ENCODE assay signal across 8 mouse cellular contexts in genomic region chr17:56989467-56990114, GRCm38 (mm10). TPM values are rescaled to one million over a fixed set of nuclear protein-coding genes. Genes with fewer than 3 reads are reported as not detected.
DNase-seq lines count a peak whose midpoint lies in the region; ATAC-seq and TF ChIP-seq lines count a peak whose summit lies in the region.

No protein-coding gene starts in this region.

- TF ChIP-seq CTCF in kidney, adult 2 months (conservative IDR thresholded peaks at IDR 0.05; ENCODE audit: insufficient read depth, insufficient read length, low read depth, low read length) = no peak
- TF ChIP-seq CTCF in midbrain, postnatal 0 days (IDR thresholded peaks at IDR 0.05) = no peak; the same call in 1 of the 2 replicates

- peak overlapping the region; percentile 69 for H3K4me3 ChIP-seq in kidney, adult 2 months (ENCODE audit: insufficient read depth, low read depth, low read length)
- peak overlapping the region; percentile 83 for H3K4me3 ChIP-seq in liver, embryonic 11.5 days (ENCODE audit: low read depth, low read length)
- H3K4me3 ChIP-seq in midbrain, postnatal 0 days (ENCODE audit: low read depth, low read length) = peak overlapping the region; percentile 78

- ATAC-seq in erythroid progenitor cell, adult 5-6 weeks (replicated peaks; ENCODE audit: low FRiP score, poor library complexity, severe bottlenecking) = peak; percentile 75
- ATAC-seq in inflammation-experienced regulatory T-cells, adult 6 months = peak; percentile 72
- peak; percentile 87 for ATAC-seq in liver, embryonic 11.5 days (replicated peaks; ENCODE audit: low FRiP score)
- peak; percentile 90 for ATAC-seq in midbrain, postnatal 0 days (ENCODE audit: low FRiP score)

- H3K4me1 ChIP-seq in kidney, adult 2 months (ENCODE audit: control insufficient read depth, insufficient read depth, low read length) = peaks cover 4% of the 10 kb centered on the region; the same call in 1 of the 2 replicates
- peaks cover 8% of the 10 kb centered on the region for H3K4me1 ChIP-seq in liver, embryonic 11.5 days (replicated peaks; ENCODE audit: control insufficient read depth, insufficient read depth, low read length)
- peaks cover 5% of the 10 kb centered on the region; the same call in 1 of the 2 replicates for H3K4me1 ChIP-seq in midbrain, postnatal 0 days (ENCODE audit: insufficient read depth, low read length)

- H3K9me3 ChIP-seq in liver, embryonic 11.5 days (ENCODE audit: control insufficient read depth, low read length) = no peaks in the 10 kb centered on the region
- no peaks in the 10 kb centered on the region for H3K9me3 ChIP-seq in midbrain, postnatal 0 days (ENCODE audit: low read length)

- no peak for TF ChIP-seq POLR2A in kidney, adult 2 months (IDR thresholded peaks at IDR 0.05; ENCODE audit: low read depth, low read length)

- peak overlapping the region; percentile 49 for H3K27ac ChIP-seq in kidney, adult 2 months (ENCODE audit: insufficient read depth, low read depth, low read length)
- peak overlapping the region; percentile 28; the same call in 1 of the 2 replicates for H3K27ac ChIP-seq in liver, embryonic 11.5 days (ENCODE audit: low read depth, low read length)
- H3K27ac ChIP-seq in midbrain, postnatal 0 days (ENCODE audit: low read depth, low read length) = peak overlapping the region; percentile 85

- no peaks in the 10 kb centered on the region for H3K27me3 ChIP-seq in kidney, adult 2 months (replicated peaks; ENCODE audit: control insufficient read depth, insufficient read depth, low read length)
- H3K27me3 ChIP-seq in liver, embryonic 11.5 days (replicated peaks; ENCODE audit: control insufficient read depth, insufficient read depth, low read length) = no peaks in the 10 kb centered on the region
- no peaks in the 10 kb centered on the region for H3K27me3 ChIP-seq in midbrain, postnatal 0 days (ENCODE audit: insufficient read depth, low read length)

- 2% methylated on average over 25 of the region's 25 CpGs for WGBS in kidney, adult 2 months
- WGBS in liver, embryonic 11.5 days = 2% methylated on average over 25 of the region's 25 CpGs
- 2% methylated on average over 25 of the region's 25 CpGs for WGBS in midbrain, postnatal 0 days

- DNase-seq in kidney, adult 2 months = peak; percentile 90
- DNase-seq in kidney, adult 11 months = no peak
- peak; percentile 77 to 81 for DNase-seq in adrenal gland, postnatal 36 days
- peak; percentile 56 for DNase-seq in liver, embryonic 11.5 days (ENCODE audit: low spot score)
- peak; percentile 95 for DNase-seq in midbrain, postnatal 0 days (ENCODE audit: low spot score)
- DNase-seq in thymus, postnatal 4 days = peak; percentile 48

- no peaks in the 10 kb centered on the region; the same call in 1 of the 2 replicates for H3K36me3 ChIP-seq in kidney, adult 2 months (ENCODE audit: control insufficient read depth, insufficient read depth, low read length)
- peaks cover 26% of the 10 kb centered on the region for H3K36me3 ChIP-seq in liver, embryonic 11.5 days (ENCODE audit: control insufficient read depth, insufficient read depth, low read length)
- peaks cover 22% of the 10 kb centered on the region for H3K36me3 ChIP-seq in midbrain, postnatal 0 days (ENCODE audit: insufficient read depth, low read length)

- H3K9ac ChIP-seq in liver, embryonic 11.5 days (ENCODE audit: low read depth, low read length) = peak overlapping the region; percentile 87
- H3K9ac ChIP-seq in midbrain, postnatal 0 days (replicated peaks; ENCODE audit: low read length, poor library complexity, severe bottlenecking) = peak overlapping the region; percentile 81

- H3K4me2 ChIP-seq in liver, embryonic 11.5 days = peak overlapping the region; percentile 79
- peak overlapping the region; percentile 77 for H3K4me2 ChIP-seq in midbrain, postnatal 0 days (ENCODE audit: low read depth, low read length, poor library complexity, severe bottlenecking)

RNA-seq across cellular contexts. Expression of gene Clpp, which starts 0.5 kb away (rescaled TPM):
- 245 and 276 TPM in 2 replicates for polyA plus RNA-seq in kidney, adult 2 months (2012; rRNA removed)
- total RNA-seq in adrenal gland, postnatal 36 days (2021) = 100 to 1,000 TPM; 110 to 114 TPM
- total RNA-seq in erythroid progenitor cell, adult 5-6 weeks (2015; ENCODE audit: low replicate concordance) = 2.2 and 26.8 TPM in 2 replicates
- 10.8 and 15.7 TPM in 2 replicates for total RNA-seq in erythroid progenitor cell, adult 5-6 weeks (2017; ENCODE audit: low replicate concordance)
- 100 to 1,000 TPM in 2 of 3 experiments, 10 to 100 TPM in 1; 61.9 to 113 (median 112) TPM for polyA plus RNA-seq in inflammation-experienced regulatory T-cells, adult 6 months (2017; shearing (Covaris generic))
- 181 and 183 TPM in 2 replicates for polyA plus RNA-seq in liver, embryonic 11.5 days (2014; fragmentation: Nextera tagmentation; extraction: Ambion mirVana)
- total RNA-seq in midbrain, postnatal 0 days (2014; rRNA removed) = 126 and 139 TPM in 2 replicates
- 158 and 170 TPM in 2 replicates for polyA plus RNA-seq in midbrain, postnatal 0 days (2015; fragmentation: Nextera tagmentation; extraction: Ambion mirVana)

RNA-seq across cellular contexts. Expression of gene Alkbh7, which starts 7.5 kb away (rescaled TPM):
- polyA plus RNA-seq in kidney, adult 2 months (2012; rRNA removed) = 54.4 and 59.2 TPM in 2 replicates
- total RNA-seq in adrenal gland, postnatal 36 days (2021) = 10 to 100 TPM; 50.3 to 83.8 TPM
- not detected in 2 replicates for total RNA-seq in erythroid progenitor cell, adult 5-6 weeks (2015; ENCODE audit: low replicate concordance)
- 6.2 TPM in 1 of 2 replicates, not detected in the other for total RNA-seq in erythroid progenitor cell, adult 5-6 weeks (2017; ENCODE audit: low replicate concordance)
- polyA plus RNA-seq in inflammation-experienced regulatory T-cells, adult 6 months (2017; shearing (Covaris generic)) = 10 to 100 TPM; 20.3 to 29.1 (median 22.2) TPM
- polyA plus RNA-seq in liver, embryonic 11.5 days (2014; fragmentation: Nextera tagmentation; extraction: Ambion mirVana) = 36.3 and 39.9 TPM in 2 replicates
- total RNA-seq in midbrain, postnatal 0 days (2014; rRNA removed) = 44.3 and 64.8 TPM in 2 replicates
- 75.5 and 75.8 TPM in 2 replicates for polyA plus RNA-seq in midbrain, postnatal 0 days (2015; fragmentation: Nextera tagmentation; extraction: Ambion mirVana)

RNA-seq across cellular contexts. Expression of gene Acer1, which starts 7.7 kb away (rescaled TPM):
- polyA plus RNA-seq in kidney, adult 2 months (2012; rRNA removed) = not detected in 2 replicates
- under 1 TPM in 1 of 2 experiments, not detected in 1; 0.23 TPM for total RNA-seq in adrenal gland, postnatal 36 days (2021)
- not detected in 2 replicates for total RNA-seq in erythroid progenitor cell, adult 5-6 weeks (2015; ENCODE audit: low replicate concordance)
- total RNA-seq in erythroid progenitor cell, adult 5-6 weeks (2017; ENCODE audit: low replicate concordance) = not detected in 2 replicates
- not detected for polyA plus RNA-seq in inflammation-experienced regulatory T-cells, adult 6 months (2017; shearing (Covaris generic))
- polyA plus RNA-seq in liver, embryonic 11.5 days (2014; fragmentation: Nextera tagmentation; extraction: Ambion mirVana) = not detected in 2 replicates
- not detected in 2 replicates for total RNA-seq in midbrain, postnatal 0 days (2014; rRNA removed)
- not detected in 2 replicates for polyA plus RNA-seq in midbrain, postnatal 0 days (2015; fragmentation: Nextera tagmentation; extraction: Ambion mirVana)

RNA-seq across cellular contexts. Expression of gene Pspn, which starts 10.2 kb away (rescaled TPM):
- not detected in 2 replicates for polyA plus RNA-seq in kidney, adult 2 months (2012; rRNA removed)
- total RNA-seq in adrenal gland, postnatal 36 days (2021) = 1 to 10 TPM in 1 of 2 experiments, under 1 TPM in 1; 0.76 to 2.7 TPM
- total RNA-seq in erythroid progenitor cell, adult 5-6 weeks (2015; ENCODE audit: low replicate concordance) = not detected in 2 replicates
- not detected in 2 replicates for total RNA-seq in erythroid progenitor cell, adult 5-6 weeks (2017; ENCODE audit: low replicate concordance)
- 1 to 10 TPM in 1 of 3 experiments, under 1 TPM in 1, not detected in 1; 0.82 to 1.5 TPM for polyA plus RNA-seq in inflammation-experienced regulatory T-cells, adult 6 months (2017; shearing (Covaris generic))
- polyA plus RNA-seq in liver, embryonic 11.5 days (2014; fragmentation: Nextera tagmentation; extraction: Ambion mirVana) = 0.44 TPM in 1 of 2 replicates, not detected in the other
- not detected in 2 replicates for total RNA-seq in midbrain, postnatal 0 days (2014; rRNA removed)
- 0.37 and 0.54 TPM in 2 replicates for polyA plus RNA-seq in midbrain, postnatal 0 days (2015; fragmentation: Nextera tagmentation; extraction: Ambion mirVana)

RNA-seq across cellular contexts. Expression of gene Gtf2f1, which starts 21.5 kb away (rescaled TPM):
- polyA plus RNA-seq in kidney, adult 2 months (2012; rRNA removed) = 22.0 and 25.1 TPM in 2 replicates
- 10 to 100 TPM; 44.3 to 65.3 TPM for total RNA-seq in adrenal gland, postnatal 36 days (2021)
- 57.4 and 61.3 TPM in 2 replicates for total RNA-seq in erythroid progenitor cell, adult 5-6 weeks (2015; ENCODE audit: low replicate concordance)
- total RNA-seq in erythroid progenitor cell, adult 5-6 weeks (2017; ENCODE audit: low replicate concordance) = 70.8 and 90.7 TPM in 2 replicates
- 10 to 100 TPM; 66.8 to 86.1 (median 78.3) TPM for polyA plus RNA-seq in inflammation-experienced regulatory T-cells, adult 6 months (2017; shearing (Covaris generic))
- 99.0 and 106 TPM in 2 replicates for polyA plus RNA-seq in liver, embryonic 11.5 days (2014; fragmentation: Nextera tagmentation; extraction: Ambion mirVana)
- total RNA-seq in midbrain, postnatal 0 days (2014; rRNA removed) = 37.8 and 47.8 TPM in 2 replicates
- polyA plus RNA-seq in midbrain, postnatal 0 days (2015; fragmentation: Nextera tagmentation; extraction: Ambion mirVana) = 66.4 and 67.5 TPM in 2 replicates

Comparison
In these comparisons a context has a peak if more than half of its experiments do, and no peak if none do; other contexts are left out.
1. H3K27ac ChIP-seq: peak in every context shown above with its lines; median percentile 85 in midbrain, postnatal 0 days; 49 in kidney, adult 2 months; 28 in liver, embryonic 11.5 days.